Mouse (Mus musculus): ENCODE data around the gene Mlycd.

- TF ChIP-seq POLR2A (IDR thresholded peaks at IDR 0.05; ENCODE audit: borderline replicate concordance, insufficient read depth, low read length) (no peak), CTCF (IDR thresholded peaks at IDR 0.05; ENCODE audit: borderline replicate concordance, insufficient read depth, low read depth, low read length) (no peak)
Measured at GRCm38 (mm10) chr8:119404648-119405047, 10.0 kb downstream of the Mlycd start.

Data from cerebellum, adult 2 months (tissue).